Comparison of ENCODE assay signal across 8 mouse cellular contexts in genomic region chr9:72467551-72468407, GRCm38 (mm10). TPM values are rescaled to one million over a fixed set of nuclear protein-coding genes. Genes with fewer than 3 reads are reported as not detected.
A peak's percentile ranks its signal among the peaks of the same experiment; 100 is the strongest.
DNase-seq lines count a peak whose midpoint lies in the region; ATAC-seq lines count a peak whose summit lies in the region.

No protein-coding gene starts in this region.

- ATAC-seq in heart, embryonic 12.5 days (ENCODE audit: insufficient number of reproducible peaks, low FRiP score), result no peak
- peak; percentile 55; the same call in 1 of the 2 replicates for ATAC-seq in liver, embryonic 12.5 days
- ATAC-seq in forebrain, embryonic 13.5 days, result no peak
- ATAC-seq in midbrain, embryonic 13.5 days, result no peak

- DNase-seq in heart, adult 18-20 months, result peak; percentile 27 to 33
- DNase-seq in CD4-positive helper T cell, adult 2 months (ENCODE audit: low read depth, low spot score), result peak; percentile 75
- peak; percentile 71 for DNase-seq in ZHBTc4 (ENCODE audit: low read depth, low spot score)
- peak; percentile 46 for DNase-seq in retina, postnatal 1 day

- no peak overlapping the region for H3K27ac ChIP-seq in heart, embryonic 12.5 days (ENCODE audit: poor library complexity, severe bottlenecking)
- no peak overlapping the region for H3K27ac ChIP-seq in liver, embryonic 12.5 days
- H3K27ac ChIP-seq in forebrain, embryonic 13.5 days, result no peak overlapping the region
- no peak overlapping the region for H3K27ac ChIP-seq in midbrain, embryonic 13.5 days

- peaks cover 9% of the 10 kb centered on the region for H3K36me3 ChIP-seq in heart, embryonic 12.5 days
- H3K36me3 ChIP-seq in liver, embryonic 12.5 days, result peaks cover 14% of the 10 kb centered on the region; the same call in 1 of the 2 replicates
- peaks cover 39% of the 10 kb centered on the region for H3K36me3 ChIP-seq in forebrain, embryonic 13.5 days (ENCODE audit: poor library complexity, severe bottlenecking)
- H3K36me3 ChIP-seq in midbrain, embryonic 13.5 days, result peaks cover 31% of the 10 kb centered on the region

- H3K9ac ChIP-seq in heart, embryonic 12.5 days, result no peak overlapping the region
- H3K9ac ChIP-seq in liver, embryonic 12.5 days, result no peak overlapping the region
- H3K9ac ChIP-seq in forebrain, embryonic 13.5 days, result no peak overlapping the region
- no peak overlapping the region for H3K9ac ChIP-seq in midbrain, embryonic 13.5 days (replicated peaks)

- H3K4me3 ChIP-seq in heart, embryonic 12.5 days, result no peak overlapping the region
- H3K4me3 ChIP-seq in liver, embryonic 12.5 days, result no peak overlapping the region
- no peak overlapping the region for H3K4me3 ChIP-seq in forebrain, embryonic 13.5 days
- no peak overlapping the region for H3K4me3 ChIP-seq in midbrain, embryonic 13.5 days (replicated peaks)

- no peaks in the 10 kb centered on the region for H3K27me3 ChIP-seq in heart, embryonic 12.5 days (replicated peaks)
- no peaks in the 10 kb centered on the region for H3K27me3 ChIP-seq in liver, embryonic 12.5 days (replicated peaks)
- H3K27me3 ChIP-seq in forebrain, embryonic 13.5 days, result no peaks in the 10 kb centered on the region
- no peaks in the 10 kb centered on the region for H3K27me3 ChIP-seq in midbrain, embryonic 13.5 days

- 0 out of 2 replicates have a peak, but pooled peaks cover 4% of the 10 kb centered on the region for H3K4me1 ChIP-seq in heart, embryonic 12.5 days (replicated peaks)
- H3K4me1 ChIP-seq in liver, embryonic 12.5 days, result peaks cover 13% of the 10 kb centered on the region
- H3K4me1 ChIP-seq in forebrain, embryonic 13.5 days, result no peaks in the 10 kb centered on the region
- H3K4me1 ChIP-seq in midbrain, embryonic 13.5 days (replicated peaks), result no peaks in the 10 kb centered on the region

- WGBS in heart, embryonic 12.5 days, result 63% methylated on average over 11 of the region's 11 CpGs
- 35% methylated on average over 11 of the region's 11 CpGs for WGBS in liver, embryonic 12.5 days (ENCODE audit: insufficient replicate concordance)
- WGBS in forebrain, embryonic 13.5 days, result 73% methylated on average over 11 of the region's 11 CpGs
- 69% methylated on average over 11 of the region's 11 CpGs for WGBS in midbrain, embryonic 13.5 days

- no peak overlapping the region for H3K4me2 ChIP-seq in heart, embryonic 12.5 days
- peak overlapping the region; percentile 21; the same call in 1 of the 2 replicates for H3K4me2 ChIP-seq in liver, embryonic 12.5 days
- H3K4me2 ChIP-seq in forebrain, embryonic 13.5 days, result no peak overlapping the region
- H3K4me2 ChIP-seq in midbrain, embryonic 13.5 days (replicated peaks), result no peak overlapping the region

- no peaks in the 10 kb centered on the region for H3K9me3 ChIP-seq in heart, embryonic 12.5 days (replicated peaks)
- no peaks in the 10 kb centered on the region for H3K9me3 ChIP-seq in liver, embryonic 12.5 days (replicated peaks)
- no peaks in the 10 kb centered on the region for H3K9me3 ChIP-seq in forebrain, embryonic 13.5 days (replicated peaks)
- H3K9me3 ChIP-seq in midbrain, embryonic 13.5 days, result no peaks in the 10 kb centered on the region

RNA-seq across cellular contexts. Expression of gene Tex9, which starts 24.2 kb away (rescaled TPM):
- total RNA-seq in heart, adult 18-20 months (2021), result 1 to 10 TPM in 1 of 2 experiments, under 1 TPM in 1; 0.50 to 1.0 TPM
- 18.8 and 19.3 TPM in 2 replicates for polyA plus RNA-seq in heart, embryonic 12.5 days (2016; fragmentation: Nextera tagmentation; extraction: Ambion mirVana)
- polyA plus RNA-seq in liver, embryonic 12.5 days (2016; fragmentation: Nextera tagmentation; extraction: Ambion mirVana), result 9.1 and 11.4 TPM in 2 replicates
- polyA plus RNA-seq in forebrain, embryonic 13.5 days (2015; fragmentation: Nextera tagmentation; extraction: Ambion mirVana), result 62.0 and 65.6 TPM in 2 replicates
- polyA plus RNA-seq in midbrain, embryonic 13.5 days (2015; fragmentation: Nextera tagmentation; extraction: Ambion mirVana), result 50.7 and 53.0 TPM in 2 replicates

RNA-seq across cellular contexts. Expression of gene Mns1, which starts 30.0 kb away (rescaled TPM):
- total RNA-seq in heart, adult 18-20 months (2021), result under 1 TPM; 0.05 to 0.23 TPM
- polyA plus RNA-seq in heart, embryonic 12.5 days (2016; fragmentation: Nextera tagmentation; extraction: Ambion mirVana), result 19.2 and 19.9 TPM in 2 replicates
- polyA plus RNA-seq in liver, embryonic 12.5 days (2016; fragmentation: Nextera tagmentation; extraction: Ambion mirVana), result 119 and 123 TPM in 2 replicates
- 28.8 and 30.4 TPM in 2 replicates for polyA plus RNA-seq in forebrain, embryonic 13.5 days (2015; fragmentation: Nextera tagmentation; extraction: Ambion mirVana)
- 16.1 and 19.9 TPM in 2 replicates for polyA plus RNA-seq in midbrain, embryonic 13.5 days (2015; fragmentation: Nextera tagmentation; extraction: Ambion mirVana)
